Mouse (Mus musculus): ENCODE measurements around the gene Crybg2.

GRCm38 (mm10) chr4:134119042-134119441, 58.4 kb downstream of the Crybg2 start:
- TF ChIP-seq GATA1 (IDR thresholded peaks at IDR 0.05; ENCODE audit: borderline replicate concordance, low read length) (no peak), FLI1 (IDR thresholded peaks at IDR 0.05; ENCODE audit: low read length) (no peak)
